Mouse (Mus musculus) stomach, embryonic 16.5 days (tissue): ENCODE results near the gene Zcchc2. TPM values are rescaled to one million over a fixed set of nuclear protein-coding genes. Genes with fewer than 3 reads are reported as not detected.

Experiments used
- polyA plus RNA-seq: library from polyadenylated mRNA; unstranded; fragments of >200 nt; fragmentation: Nextera tagmentation; extraction: Ambion mirVana; gene quantifications from 2 replicates; pipeline ENCODE4 v1.2.1, GENCODE M21; 2015

The Zcchc2 gene
- polyA plus RNA-seq, 1 experiment from 2014 or later = 2.2 TPM

Other genes with a start within 250 kb of the Zcchc2 start
- gene Tnfrsf11a, start 209.7 kb upstream of the Zcchc2 start, polyA plus RNA-seq = 1.8 and 2.2 TPM in 2 replicates
- gene Phlpp1, start 181.3 kb downstream of the Zcchc2 start, polyA plus RNA-seq = 2.2 and 2.4 TPM in 2 replicates